Mouse (Mus musculus): ENCODE data around the gene Zfand3.

DNA sequence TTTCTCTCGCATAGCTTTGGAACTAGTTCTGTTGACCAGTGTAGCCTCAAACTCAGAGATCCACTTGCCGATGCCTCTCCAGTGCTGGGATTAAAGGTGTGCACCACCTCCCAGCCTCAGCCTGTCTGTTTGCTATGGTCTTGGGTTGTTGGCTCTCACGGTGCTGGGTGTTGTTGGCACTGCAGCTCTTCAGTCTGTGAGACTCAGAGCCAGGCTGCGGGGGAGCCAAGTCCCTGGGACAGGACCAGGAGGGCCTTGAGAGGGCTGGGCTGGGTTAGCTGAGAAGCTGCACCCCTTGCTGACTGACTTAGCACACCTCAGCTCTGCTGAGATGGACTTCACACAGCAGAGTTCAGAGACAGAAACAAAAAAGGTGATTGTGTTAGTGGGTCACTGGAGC lies 195.8 kb downstream of the Zfand3 start:
- no peak for TF ChIP-seq CTCF (IDR thresholded peaks at IDR 0.05; ENCODE audit: borderline replicate concordance, insufficient read depth, low read depth, low read length)
- no peak for TF ChIP-seq POLR2A (IDR thresholded peaks at IDR 0.05; ENCODE audit: borderline replicate concordance, insufficient read depth, low read length)

Measured in cerebellum, adult 2 months (tissue).